Mouse (Mus musculus) layer of hippocampus, adult 9-10 months (tissue): ENCODE results near the gene Mapre3.
"Not testable (repeated sequence)": the region's sequence is repeated elsewhere in the genome, so short reads cannot be mapped to it uniquely, and the experiment has no call there.

Source experiments
- DNase-seq: peaks from one replicate; pipeline ENCODE4 v3.0.0; 2022; ENCODE audit warnings: low spot score

Mapre3 gene

DNA sequence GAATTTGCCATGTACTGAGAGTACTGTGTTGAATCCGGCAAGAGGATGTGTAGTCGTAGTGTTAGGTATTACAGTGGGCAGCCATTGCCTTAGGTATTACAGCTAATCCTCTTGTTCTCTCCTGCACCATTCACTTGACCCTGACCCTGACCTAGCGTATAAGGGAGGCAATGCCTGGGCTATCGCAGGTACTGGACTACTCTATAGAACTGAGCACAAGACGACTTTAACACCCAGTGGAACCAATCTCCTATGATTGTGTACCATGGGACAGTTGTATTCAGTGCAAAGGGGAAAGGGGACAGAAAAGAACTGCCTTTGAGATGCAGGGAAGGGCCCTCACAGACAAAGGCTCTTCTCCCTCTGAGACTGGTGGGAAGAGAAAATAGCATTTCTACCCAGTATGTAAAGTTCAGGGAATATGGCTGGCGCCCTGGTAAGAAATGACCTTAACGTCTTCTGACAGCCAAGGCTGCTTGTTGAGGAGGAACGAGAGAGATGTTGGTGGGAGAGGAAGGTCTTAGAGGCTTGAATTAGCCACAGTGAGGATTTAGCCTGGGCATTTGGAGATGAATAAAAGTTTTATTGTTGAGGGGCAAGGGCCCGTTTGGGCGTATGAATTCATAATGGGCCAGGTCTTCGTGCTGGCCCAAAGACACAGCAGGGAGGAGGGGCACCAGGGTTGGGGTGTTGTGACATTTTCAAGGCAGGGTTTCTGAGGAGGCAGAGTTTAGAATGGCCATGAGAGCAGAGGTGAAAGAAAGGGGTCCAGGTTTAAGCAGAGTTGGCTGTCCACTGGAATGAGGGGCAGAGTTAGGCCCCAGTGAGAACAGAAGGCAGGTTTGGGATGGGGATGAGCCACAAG lies 9.9 kb downstream of the Mapre3 start:
- no peak for DNase-seq

DNA sequence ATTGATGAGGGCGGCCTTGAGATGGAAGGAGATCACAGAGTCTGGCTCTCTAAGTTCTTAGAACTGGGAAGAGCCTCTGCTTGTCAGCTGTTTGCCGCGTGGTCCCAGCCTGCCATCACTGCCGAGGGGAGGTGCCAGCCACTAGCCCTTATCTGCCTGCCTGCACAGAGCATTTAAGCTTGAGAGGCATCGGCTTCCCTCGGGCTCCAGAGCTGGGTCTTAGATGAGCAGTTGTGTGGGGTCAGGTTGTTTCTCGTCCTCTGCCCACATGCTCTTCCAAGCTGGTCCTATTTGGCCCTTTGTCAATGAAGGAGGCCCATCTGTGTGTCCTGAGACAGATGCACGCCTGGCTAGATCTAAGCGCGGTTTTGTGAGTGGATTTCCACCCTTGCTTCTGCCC lies 10.7 kb downstream of the Mapre3 start:
- no peak for DNase-seq

DNA sequence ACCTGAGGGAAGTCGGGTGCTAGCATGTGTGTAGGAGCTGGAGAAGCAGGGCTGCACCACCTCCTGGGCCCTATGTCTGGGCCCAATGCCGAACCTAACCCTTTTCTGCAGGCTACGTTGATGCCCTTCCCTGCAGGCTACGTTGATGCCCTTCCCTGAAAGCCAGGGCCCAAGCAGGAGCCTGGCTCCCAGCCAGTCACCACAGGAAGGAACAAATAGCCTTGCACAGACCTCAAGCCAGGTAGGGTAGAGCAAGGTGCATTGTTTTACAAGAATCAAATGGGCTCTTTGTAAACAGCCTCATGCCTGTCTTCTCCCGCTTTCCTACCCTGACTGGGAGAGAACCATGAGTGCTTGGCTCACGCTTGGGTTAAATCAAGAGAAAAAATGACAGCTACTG lies 11.4 kb downstream of the Mapre3 start:
- no peak for DNase-seq

DNA sequence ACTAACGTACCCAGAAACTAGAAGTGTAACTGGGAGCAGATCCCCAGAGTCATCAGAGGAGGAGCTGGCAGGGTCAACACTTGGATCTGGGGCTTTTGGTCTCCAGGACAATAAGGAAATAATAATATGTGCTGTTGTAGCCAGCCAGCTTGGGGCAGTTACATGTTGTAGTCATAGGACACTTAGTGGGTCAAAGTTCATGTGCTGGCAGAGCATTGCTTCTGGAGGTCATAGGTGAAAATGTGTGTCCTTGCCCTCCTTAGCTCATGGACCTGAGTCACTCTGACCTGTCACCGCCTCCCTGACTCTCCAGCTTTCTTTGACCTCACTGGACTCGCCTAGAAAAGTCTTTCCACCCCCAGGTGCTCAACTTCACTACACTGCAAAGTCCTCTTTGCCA lies 19.0 kb downstream of the Mapre3 start:
- no peak for DNase-seq

DNA sequence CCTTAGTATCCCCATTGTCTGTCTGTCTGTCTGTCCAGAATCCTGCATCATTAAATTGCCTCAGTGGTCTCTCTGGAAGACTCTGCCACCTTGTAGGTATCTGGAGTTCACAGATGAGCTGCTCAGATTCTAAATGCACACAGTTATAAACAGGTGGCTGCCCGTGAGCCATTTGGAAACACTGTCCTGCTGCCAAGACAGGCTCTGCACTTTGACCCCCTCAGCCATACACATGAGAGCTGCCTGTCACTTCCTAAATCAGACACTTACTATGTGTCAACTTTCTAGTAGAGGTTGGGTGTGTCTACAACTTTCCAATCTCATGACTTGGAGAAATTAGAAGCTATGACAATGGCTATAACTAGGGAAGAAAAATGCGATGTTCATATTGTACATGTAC lies 25.3 kb downstream of the Mapre3 start:
- DNase-seq, result no peak

DNA sequence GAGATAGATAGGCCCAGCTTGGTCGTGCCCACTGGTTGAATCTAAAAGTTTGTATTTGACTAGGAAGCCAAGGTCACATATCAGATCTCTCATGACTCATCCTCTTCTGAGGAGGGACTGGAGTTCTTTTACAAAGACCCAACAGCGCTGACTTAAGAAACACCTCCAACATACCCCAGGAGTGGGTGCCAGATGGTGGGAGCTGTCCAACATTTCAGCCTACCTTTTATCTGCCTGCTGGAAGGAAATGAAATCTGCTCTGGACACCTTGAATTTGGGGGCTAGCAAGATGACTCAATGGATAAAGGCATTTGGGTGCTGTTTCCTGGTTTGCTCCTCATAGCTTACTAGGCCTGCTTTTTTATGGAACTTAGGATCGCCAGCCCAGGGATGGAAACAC lies 27.5 kb downstream of the Mapre3 start:
- no peak for DNase-seq

DNA sequence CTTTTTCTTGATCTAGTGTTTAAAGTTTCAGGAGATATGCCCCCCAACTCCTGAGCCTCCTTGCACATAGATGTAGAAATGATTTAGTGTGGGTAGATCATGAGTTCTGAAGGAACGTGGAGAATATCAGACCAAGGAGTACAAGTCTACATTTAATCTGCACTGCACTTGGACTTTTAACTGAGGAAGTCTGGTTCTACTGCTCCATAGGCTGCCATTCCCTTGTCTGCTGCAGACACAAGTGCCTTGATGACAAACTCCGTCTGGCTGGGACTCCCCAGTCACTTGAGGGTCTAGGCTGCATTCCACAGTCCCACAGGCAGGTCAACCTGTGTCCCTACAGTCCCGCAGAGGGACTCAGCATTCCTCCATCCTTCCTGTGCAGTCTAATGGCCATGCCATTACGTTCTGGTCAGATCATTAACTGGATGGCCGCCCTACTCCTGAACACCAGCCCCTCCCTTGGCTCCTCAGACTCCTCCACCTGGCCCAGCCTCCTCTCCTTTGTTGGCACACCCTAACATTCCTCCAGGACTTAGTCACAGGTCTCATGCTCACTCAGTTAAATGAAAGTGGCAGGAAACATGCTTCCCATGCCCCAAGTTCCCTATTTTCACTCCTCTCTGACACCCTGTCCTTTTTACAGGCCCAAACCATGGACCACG lies 35.6 kb downstream of the Mapre3 start:
- DNase-seq, result no peak

DNA sequence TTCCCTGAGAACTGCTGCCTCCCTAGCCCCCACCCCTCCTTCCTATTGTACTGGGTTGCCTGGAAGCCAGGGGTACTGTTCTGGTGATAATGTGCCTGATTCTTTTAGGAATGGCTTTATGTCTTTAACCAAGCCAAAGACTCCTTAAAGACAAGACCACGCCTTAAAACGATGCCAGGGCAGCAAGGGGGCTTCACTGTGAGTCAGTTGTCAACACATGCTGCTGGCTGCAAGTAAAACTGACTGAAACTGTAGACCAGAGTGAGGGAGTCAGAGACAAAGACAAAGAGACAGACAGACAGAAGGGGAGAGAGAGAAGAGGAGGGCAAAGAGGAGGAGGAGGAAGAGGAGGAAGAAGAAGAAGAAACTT lies 36.1 kb downstream of the Mapre3 start:
- DNase-seq, result no peak

DNA sequence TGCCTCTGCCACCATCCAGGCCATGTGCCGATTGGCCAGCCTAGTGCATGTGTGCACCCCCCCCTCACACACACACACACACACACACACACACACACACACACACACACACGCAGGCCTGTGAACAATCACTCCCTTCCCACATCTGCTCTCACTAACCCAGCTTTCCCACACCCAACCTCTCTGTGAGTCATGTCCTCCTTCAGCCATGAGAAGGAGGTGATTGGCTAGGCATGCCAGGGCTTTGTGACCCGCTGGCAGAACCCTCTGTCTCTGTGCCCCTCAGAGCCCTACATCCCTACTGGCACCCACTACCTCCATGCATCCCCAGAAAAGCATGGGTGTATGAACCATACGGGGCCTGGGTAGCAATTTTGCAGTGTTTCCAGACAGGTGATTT lies 39.1 kb downstream of the Mapre3 start:
- no peak for DNase-seq

DNA sequence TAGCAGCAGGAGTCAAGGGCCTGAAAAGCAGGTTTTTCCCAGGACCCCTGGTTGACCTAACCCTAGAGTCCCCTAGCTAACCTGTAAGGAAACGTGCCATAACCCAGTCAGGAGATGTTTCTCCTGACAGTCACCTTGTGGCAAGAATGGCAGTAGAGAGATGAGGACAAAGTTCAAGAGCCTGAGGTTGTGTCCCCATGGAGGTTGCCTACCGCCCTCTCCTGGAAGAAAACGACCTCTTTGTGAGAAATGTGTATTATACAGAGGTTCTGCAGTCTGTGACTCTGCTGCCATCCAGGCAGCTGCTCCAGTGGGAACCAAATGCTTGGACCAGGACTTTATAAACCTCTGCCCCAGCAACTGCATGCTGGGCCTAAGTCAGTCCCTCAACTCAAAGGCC lies 41.2 kb downstream of the Mapre3 start:
- DNase-seq, result no peak

DNA sequence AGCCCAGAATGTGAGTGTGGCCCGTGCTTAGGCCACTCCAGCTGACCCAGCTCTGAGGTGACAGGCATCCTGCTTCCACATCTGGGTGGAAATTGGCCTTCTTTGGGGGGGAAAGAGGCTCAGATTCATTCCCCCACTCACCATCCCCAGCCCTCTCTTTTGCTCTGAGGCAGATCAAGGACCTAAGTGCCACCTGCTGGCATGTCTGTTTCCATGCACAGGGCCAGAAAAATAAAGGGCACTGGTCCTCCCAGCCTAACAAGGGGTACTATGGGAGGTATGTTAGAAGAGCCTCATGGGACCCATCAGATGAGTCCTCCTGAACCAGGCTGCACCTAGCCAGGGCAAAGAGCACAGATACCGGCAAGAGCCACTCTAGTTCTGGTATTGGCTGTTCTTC lies 41.7 kb downstream of the Mapre3 start:
- no peak for DNase-seq

DNA sequence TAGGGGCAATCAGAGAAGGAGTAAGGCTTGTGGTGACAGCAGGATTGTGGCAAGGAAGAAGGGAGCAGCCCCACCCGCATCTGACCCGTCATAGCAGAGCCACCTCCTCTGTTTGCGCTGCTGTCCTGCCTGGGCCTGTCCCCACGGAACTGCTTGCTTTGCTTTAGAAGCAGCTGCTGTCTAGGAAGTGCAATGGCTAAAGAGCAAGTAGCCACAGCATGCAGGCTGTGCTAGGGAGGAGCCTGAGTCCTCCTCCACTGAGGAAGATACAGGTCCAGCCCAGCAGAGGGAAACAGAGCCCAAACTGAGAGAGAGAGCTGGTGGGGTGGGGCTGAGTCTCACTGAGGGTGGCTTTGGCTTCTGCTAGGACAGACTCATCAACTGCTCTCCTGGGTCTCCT lies 49.4 kb downstream of the Mapre3 start:
- no peak for DNase-seq

DNA sequence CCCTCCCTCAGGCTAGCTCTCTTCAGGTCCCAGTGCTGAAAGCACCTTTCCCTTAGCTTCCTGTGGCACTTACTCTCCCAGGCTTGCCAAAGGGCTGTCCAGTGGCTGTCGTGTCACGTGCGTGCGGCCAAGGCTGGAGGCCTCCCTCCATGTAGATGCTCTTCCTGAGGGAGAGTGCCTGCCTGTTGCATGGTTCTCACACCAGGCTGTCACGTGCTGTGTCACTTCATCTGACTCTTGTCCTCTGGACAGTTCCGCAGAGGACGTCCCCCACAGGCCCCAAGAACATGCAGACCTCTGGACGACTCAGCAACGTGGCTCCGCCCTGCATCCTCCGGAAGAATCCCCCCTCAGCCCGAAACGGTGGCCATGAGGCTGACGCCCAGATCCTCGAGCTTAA lies 49.9 kb downstream of the Mapre3 start:
- DNase-seq, result no peak

DNA sequence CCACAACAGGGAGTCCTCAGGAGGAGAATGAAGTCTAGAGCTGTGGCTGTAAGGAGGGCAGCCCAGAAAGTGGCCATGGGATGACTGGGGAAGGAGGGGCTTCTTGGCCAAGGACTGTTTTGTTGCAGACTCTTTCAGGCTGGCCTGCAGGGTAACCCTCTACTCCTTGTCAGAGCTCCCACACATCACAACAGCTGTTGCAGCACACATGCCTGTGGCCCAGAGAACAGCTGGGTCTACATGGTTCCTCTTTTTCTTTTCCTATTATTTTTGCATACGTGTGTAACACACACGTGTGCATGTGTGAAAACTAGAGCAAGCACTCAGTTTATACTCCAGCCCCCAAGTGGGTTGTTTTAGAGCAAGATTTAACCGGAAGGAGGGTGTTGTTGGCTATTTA lies 52.4 kb downstream of the Mapre3 start:
- DNase-seq, result no peak

DNA sequence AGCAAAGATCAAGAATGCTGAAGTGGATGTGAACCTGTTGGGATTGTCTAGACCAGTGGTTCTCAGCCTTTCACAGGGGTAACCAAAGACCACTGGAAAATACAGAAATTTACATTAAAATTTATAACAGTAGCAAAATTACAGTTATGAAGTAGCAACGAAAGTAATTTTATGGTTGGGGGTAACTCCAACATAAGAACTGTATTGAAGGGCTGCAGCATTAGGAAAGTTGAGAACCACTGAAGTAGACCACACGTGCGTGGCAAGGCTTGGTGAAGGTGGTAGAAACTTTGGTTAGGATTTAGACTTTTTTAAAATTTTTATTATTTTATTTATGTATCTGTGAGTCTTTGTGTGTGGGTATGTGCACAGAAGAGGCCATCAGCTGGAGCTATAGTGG lies 53.3 kb downstream of the Mapre3 start, which contains the start of gene Tmem214:
Gene Tmem214 (plus strand): TSS at position 301 of the 400 bp plus-strand sequence.
- no peak for DNase-seq

DNA sequence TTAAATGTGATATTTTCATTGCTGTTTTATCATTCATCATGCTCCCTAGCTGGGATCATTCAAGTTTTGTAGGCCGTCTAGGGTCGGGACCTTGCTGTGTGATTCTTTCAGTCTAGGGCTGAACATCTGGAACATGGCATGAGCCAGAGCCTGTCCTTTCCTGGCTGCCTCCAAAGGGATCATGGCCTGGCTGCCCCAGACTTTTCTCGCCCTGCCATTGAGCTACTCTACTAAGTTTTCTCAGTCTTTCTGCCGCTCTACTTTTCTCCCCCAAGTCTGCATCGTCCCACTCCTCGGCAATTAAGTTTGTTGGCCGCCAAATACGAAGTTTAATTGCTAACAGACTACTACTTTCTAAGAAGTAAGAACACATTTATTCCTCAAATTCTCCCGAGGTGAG lies 54.5 kb downstream of the Mapre3 start:
- DNase-seq, result no peak

DNA sequence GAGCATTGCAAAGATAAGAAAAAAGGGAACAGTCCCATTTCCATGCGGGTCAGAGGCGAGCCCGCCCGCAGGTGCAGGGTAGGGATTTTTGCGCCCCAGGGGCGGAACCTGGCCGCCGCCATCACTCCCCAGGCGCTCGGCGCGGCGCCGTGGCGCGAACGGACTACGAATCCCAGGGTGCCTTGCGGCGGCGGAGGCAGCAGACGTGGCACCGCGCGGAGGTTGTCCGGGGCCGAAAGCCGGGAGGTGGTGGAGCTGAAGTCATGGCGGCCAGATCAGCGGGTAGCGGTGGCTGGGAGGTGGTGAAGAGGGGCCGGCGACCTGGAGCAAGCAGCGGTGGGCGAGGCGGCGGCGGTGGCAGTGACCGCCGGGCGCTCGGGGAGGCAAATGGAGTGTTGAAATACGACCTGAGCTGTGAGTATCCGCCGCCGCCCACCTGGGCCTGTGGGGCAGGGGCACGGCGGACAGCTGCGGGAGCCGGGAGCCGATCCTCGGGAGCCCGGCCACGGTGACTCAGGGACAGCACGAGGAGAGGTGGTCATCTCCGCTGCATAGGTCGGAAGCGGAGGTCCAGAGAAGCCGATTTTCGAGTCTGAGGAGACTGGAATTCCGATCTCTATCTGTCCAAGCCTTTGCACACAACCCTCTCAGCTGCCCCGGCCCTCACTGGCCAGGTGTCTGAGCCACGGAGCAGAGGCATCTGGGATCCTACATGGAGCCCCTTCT lies 55.1 kb downstream of the Mapre3 start:
- DNase-seq, result no peak

DNA sequence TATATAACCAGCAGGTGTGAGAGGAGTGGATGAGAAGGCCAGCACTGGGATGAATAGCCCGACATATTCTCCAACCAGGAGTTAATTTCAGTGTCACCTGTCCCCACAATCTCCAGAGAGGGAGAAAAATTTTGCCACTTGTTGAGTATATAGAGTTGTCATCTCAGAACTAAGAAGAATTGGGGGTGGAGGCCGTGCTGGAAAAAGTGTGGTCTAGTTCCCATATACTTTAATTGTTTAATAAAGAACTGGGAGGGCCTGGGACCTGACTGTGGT lies 55.6 kb downstream of the Mapre3 start:
- DNase-seq, result no peak

DNA sequence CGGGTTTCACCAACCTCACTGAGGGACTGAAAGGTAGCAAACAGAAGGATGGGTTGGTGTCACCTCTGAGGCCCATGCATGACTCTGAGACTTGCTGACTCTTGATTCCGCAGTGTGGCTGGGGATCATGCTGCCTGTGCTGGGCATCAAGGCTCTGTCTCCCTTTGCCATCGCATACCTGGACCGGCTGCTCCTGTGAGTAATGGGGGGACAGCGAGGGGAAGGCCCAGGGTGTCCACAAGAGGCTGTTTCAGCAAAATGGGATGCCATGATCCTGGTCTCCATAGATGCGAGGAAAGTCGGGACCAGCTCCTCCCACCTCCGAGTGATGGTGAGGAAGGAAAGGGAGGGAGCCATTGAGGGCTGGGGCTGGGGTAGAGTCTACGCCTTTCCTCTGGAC lies 58.1 kb downstream of the Mapre3 start:
- no peak for DNase-seq

DNA sequence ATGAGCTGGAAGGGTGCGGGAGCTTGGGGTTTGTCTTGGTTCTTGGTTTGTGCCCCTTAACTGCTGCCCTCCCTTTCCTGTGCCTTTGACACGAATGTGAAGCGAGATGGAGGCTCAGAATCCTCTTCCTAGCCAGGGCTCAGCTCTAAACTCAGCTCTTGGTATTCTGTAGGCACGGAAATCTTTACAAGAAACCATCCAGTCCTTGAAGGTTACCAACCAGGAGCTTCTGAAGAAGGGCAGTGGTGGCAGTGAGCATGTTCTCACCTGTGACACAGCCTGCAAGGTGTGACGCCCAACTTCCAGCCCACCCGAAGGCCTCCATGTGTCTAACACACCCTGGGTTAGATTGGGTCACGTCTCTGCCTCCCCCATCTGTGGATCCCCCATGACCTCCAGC lies 59.9 kb downstream of the Mapre3 start:
- DNase-seq, result no peak

DNA sequence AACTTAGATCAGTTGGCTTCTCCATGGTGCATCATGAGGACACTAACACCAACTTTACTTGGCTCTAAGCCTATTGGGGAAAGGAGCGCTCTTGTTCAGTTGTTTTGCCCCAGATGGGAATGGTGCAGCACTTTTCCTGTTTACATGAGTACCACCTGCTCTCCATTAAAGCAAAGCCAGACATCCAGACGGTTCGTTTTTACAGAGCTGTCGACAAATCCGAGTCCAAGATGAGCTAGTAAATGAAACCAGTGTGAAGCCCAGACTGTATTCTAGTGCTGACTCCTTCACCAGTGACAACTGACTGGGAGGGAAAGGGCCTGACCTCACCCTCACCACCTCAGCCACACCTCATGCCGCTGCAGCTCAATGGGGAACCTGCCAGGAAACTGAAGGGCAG lies 64.2 kb downstream of the Mapre3 start:
- DNase-seq, result no peak

DNA sequence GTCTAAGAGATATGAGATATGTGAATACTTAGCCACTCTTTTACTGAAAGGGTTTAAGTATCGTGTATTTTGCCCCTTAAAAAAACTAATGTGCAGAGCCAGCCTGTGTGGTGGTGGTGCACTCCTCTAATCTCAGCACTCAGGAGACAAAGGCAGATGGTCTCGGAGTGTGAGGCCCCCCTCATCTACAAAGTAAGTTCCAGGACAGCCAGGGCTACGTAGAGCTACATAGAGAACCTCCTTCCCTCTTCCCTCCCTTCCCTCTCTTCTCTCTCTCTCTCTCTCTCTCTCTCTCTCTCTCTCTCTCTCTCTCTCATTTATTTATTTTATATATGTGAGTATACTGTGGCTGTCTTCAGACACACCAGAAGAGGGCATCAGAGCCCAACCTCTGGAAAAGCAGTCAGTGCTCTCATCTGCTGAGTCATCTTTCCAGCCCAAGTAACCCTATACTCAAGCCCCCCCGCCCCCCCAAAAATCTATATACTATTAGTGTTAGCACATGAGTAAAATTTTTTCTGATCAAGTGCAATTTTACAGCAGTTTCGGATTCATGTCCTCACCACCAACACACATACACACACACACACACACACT lies 65.0 kb downstream of the Mapre3 start:
- no peak for DNase-seq

DNA sequence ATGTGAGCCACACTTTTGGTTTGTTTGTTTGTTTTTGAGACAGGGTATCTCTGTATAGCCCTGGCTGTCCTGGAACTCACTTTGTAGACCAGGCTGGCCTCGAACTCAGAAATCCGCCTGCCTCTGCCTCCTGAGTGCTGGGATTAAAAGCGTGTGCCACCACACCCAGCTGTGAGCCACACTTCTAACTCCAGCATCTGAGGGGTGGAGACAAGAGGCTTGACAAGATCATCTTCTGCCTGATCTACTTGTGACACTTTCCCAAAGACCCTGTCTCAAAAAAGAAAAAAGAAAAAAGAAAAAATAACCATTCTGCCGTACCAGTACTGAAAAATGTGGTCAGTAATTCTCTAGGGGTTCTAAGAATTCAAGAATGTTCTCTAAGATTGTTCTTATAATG lies 67.4 kb downstream of the Mapre3 start:
- not testable (repeated sequence) for DNase-seq
